Mouse (Mus musculus): Measurements from ENCODE around the gene Ahcyl1.

- no peak for TF ChIP-seq MYOG (IDR thresholded peaks at IDR 0.05; ENCODE audit: control insufficient read depth, extremely low read depth, insufficient read length)
- no peak for TF ChIP-seq CTCF (IDR thresholded peaks at IDR 0.05; ENCODE audit: control insufficient read depth, insufficient read depth, insufficient read length)
- TF ChIP-seq MYOD1 (IDR thresholded peaks at IDR 0.05; ENCODE audit: control insufficient read depth, insufficient read length, low read depth), result no peak
- TF ChIP-seq USF1 (IDR thresholded peaks at IDR 0.05; ENCODE audit: low read depth), result no peak
Observed at GRCm38 (mm10) chr3:107622537-107622936, 73.8 kb downstream of the Ahcyl1 start.
